Mouse (Mus musculus): ENCODE data around the gene Rabif. TPM values are rescaled to one million over a fixed set of nuclear protein-coding genes. Genes with fewer than 3 reads are reported as not detected.

Rabif gene
- polyA plus RNA-seq, 1 experiment, result 13.4 TPM

DNA sequence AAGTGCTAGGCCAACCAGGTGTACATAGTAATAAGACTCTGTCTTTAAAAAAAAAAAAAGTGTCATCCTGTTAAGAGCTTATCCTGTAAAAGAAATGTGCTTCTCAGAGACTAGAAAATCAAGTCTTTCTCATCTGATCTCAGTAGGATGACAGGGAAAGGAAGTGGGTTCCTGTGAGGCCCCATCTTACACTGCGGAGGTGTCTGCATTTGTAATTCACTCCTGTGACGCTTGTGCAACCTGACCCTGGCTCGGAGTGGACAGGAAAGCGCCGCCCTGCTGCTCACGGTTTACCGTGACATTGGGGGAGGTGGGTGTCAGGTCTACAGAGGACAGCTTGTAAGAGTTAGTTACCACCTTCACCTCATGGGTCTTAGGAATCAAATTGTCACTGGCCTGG is 15.6 kb downstream of the Rabif start:
- H3ac ChIP-seq (ENCODE audit: control insufficient read depth, insufficient read length), result no peak overlapping the region
- H3K36me3 ChIP-seq (ENCODE audit: control insufficient read depth, insufficient read depth), result peaks cover 6% of the 10 kb centered on the region
- H3K4me3 ChIP-seq, result no peak overlapping the region
- no peaks in the 10 kb centered on the region for H3K79me2 ChIP-seq (ENCODE audit: control insufficient read depth, insufficient read depth)
- no peaks in the 10 kb centered on the region for H3K27me3 ChIP-seq (ENCODE audit: control insufficient read depth, insufficient read depth, insufficient read length)
- no peak for TF ChIP-seq MYOG (IDR thresholded peaks at IDR 0.05; ENCODE audit: control insufficient read depth in 1 of 3, insufficient read depth in 1 of 3, insufficient read length in 2 of 3, low read depth in 2 of 3)
- TF ChIP-seq TCF12 (IDR thresholded peaks at IDR 0.05; ENCODE audit: insufficient read depth, poor library complexity, severe bottlenecking), result no peak
- no peak for TF ChIP-seq MYOD1 (IDR thresholded peaks at IDR 0.05; ENCODE audit: control insufficient read depth in 1 of 3, insufficient read length in 2 of 3, low read depth in 2 of 3)
- TF ChIP-seq POLR2A (IDR thresholded peaks at IDR 0.05; ENCODE audit: insufficient read length, low read depth), result no peak
- TF ChIP-seq POLR2AphosphoS2 (IDR thresholded peaks at IDR 0.05; ENCODE audit: insufficient read length, low read depth), result no peak
- TF ChIP-seq E2F4 (IDR thresholded peaks at IDR 0.05; ENCODE audit: insufficient read depth), result no peak
- no peak for TF ChIP-seq CEBPB (IDR thresholded peaks at IDR 0.05; ENCODE audit: insufficient read depth, poor library complexity, severe bottlenecking)
- TF ChIP-seq REST (IDR thresholded peaks at IDR 0.05; ENCODE audit: insufficient read depth, insufficient read length), result no peak
- TF ChIP-seq TCF3 (IDR thresholded peaks at IDR 0.05; ENCODE audit: insufficient read length, low read depth), result no peak
- no peak for TF ChIP-seq MAX (IDR thresholded peaks at IDR 0.05; ENCODE audit: low read depth)
- no peak for TF ChIP-seq SRF (IDR thresholded peaks at IDR 0.05; ENCODE audit: control insufficient read depth, insufficient read length, low read depth)
- no peak for TF ChIP-seq USF1 (IDR thresholded peaks at IDR 0.05; ENCODE audit: low read depth)
- no peak overlapping the region for H3K4me2 ChIP-seq (ENCODE audit: low read depth)

DNA sequence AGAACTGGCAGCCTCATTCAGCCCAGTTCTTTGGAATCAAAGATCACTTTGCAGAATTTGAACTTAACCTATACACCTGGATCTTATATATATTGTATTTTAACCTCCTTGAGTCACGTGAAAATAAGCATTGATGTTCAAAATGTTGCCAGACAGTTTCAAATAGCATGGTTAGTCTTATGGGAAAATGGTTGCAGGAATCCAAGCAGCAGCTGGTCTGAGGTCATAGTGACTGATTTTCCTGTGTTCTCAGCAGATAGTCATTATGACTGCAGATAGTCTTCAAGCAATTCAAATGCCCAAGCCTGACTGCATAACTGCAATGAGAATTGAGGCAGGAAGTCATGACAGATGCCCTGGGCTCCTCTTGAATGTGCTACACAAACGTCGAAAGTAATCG is 17.7 kb downstream of the Rabif start:
- TF ChIP-seq MYOG (IDR thresholded peaks at IDR 0.05; ENCODE audit: control insufficient read depth in 1 of 3, insufficient read depth in 1 of 3, insufficient read length in 2 of 3, low read depth in 2 of 3), result no peak

DNA sequence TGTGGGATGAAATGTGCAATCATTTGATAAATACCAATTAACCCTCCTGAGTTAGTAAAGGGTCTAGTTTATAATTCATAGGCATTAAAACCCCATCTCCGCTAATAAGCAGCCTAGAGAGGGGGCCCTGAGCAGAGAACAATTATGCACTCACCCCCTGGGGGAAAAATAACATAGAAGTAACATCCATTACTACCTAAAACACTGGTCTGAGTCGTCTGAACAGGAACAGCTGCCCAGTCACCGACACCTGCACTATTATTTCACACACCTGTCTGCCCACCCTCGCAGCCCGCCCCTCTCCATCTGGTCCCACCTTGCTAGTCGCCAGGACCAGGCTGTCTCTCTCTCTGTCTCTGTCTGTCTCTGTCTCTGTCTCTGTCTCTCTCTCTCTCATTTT is 18.1 kb downstream of the Rabif start:
- peaks cover under 1% of the 10 kb centered on the region for H3K36me3 ChIP-seq (ENCODE audit: control insufficient read depth, insufficient read depth)
- no peaks in the 10 kb centered on the region for H3K79me2 ChIP-seq (ENCODE audit: control insufficient read depth, insufficient read depth)
- no peak for TF ChIP-seq MYOG (IDR thresholded peaks at IDR 0.05; ENCODE audit: control insufficient read depth in 1 of 3, insufficient read depth in 1 of 3, insufficient read length in 2 of 3, low read depth in 2 of 3)
- no peak for TF ChIP-seq MAX (IDR thresholded peaks at IDR 0.05; ENCODE audit: low read depth)
- TF ChIP-seq REST (IDR thresholded peaks at IDR 0.05; ENCODE audit: insufficient read depth, insufficient read length), result no peak
- TF ChIP-seq TCF3 (IDR thresholded peaks at IDR 0.05; ENCODE audit: insufficient read length, low read depth), result no peak
- no peak for TF ChIP-seq POLR2AphosphoS2 (IDR thresholded peaks at IDR 0.05; ENCODE audit: insufficient read length, low read depth)
- no peak for TF ChIP-seq E2F4 (IDR thresholded peaks at IDR 0.05; ENCODE audit: insufficient read depth)
- no peak for TF ChIP-seq TCF12 (IDR thresholded peaks at IDR 0.05; ENCODE audit: insufficient read depth, poor library complexity, severe bottlenecking)
- TF ChIP-seq SRF (IDR thresholded peaks at IDR 0.05; ENCODE audit: control insufficient read depth, insufficient read length, low read depth), result no peak
- no peak for TF ChIP-seq POLR2A (IDR thresholded peaks at IDR 0.05; ENCODE audit: insufficient read length, low read depth)
- TF ChIP-seq USF1 (IDR thresholded peaks at IDR 0.05; ENCODE audit: low read depth), result no peak
- TF ChIP-seq MYOD1 (IDR thresholded peaks at IDR 0.05; ENCODE audit: control insufficient read depth in 1 of 3, insufficient read length in 2 of 3, low read depth in 2 of 3), result no peak
- TF ChIP-seq CEBPB (IDR thresholded peaks at IDR 0.05; ENCODE audit: insufficient read depth, poor library complexity, severe bottlenecking), result no peak
- H3ac ChIP-seq (ENCODE audit: control insufficient read depth, insufficient read length), result no peak overlapping the region
- H3K27me3 ChIP-seq (ENCODE audit: control insufficient read depth, insufficient read depth, insufficient read length), result no peaks in the 10 kb centered on the region
- H3K4me3 ChIP-seq, result no peak overlapping the region
- H3K4me2 ChIP-seq (ENCODE audit: low read depth), result no peak overlapping the region

More for the DNA sequence above, 17.7 kb downstream of the Rabif start:
- Histone ChIP-seq H3K27me3 (ENCODE audit: control insufficient read depth, insufficient read depth, insufficient read length) (no peaks in the 10 kb centered on the region), H3K4me2 (ENCODE audit: low read depth) (no peak overlapping the region), H3K4me3 (no peak overlapping the region), H3K36me3 (ENCODE audit: control insufficient read depth, insufficient read depth) (peaks cover 4% of the 10 kb centered on the region), H3ac (ENCODE audit: control insufficient read depth, insufficient read length) (no peak overlapping the region), H3K79me2 (ENCODE audit: control insufficient read depth, insufficient read depth) (no peaks in the 10 kb centered on the region)

DNA sequence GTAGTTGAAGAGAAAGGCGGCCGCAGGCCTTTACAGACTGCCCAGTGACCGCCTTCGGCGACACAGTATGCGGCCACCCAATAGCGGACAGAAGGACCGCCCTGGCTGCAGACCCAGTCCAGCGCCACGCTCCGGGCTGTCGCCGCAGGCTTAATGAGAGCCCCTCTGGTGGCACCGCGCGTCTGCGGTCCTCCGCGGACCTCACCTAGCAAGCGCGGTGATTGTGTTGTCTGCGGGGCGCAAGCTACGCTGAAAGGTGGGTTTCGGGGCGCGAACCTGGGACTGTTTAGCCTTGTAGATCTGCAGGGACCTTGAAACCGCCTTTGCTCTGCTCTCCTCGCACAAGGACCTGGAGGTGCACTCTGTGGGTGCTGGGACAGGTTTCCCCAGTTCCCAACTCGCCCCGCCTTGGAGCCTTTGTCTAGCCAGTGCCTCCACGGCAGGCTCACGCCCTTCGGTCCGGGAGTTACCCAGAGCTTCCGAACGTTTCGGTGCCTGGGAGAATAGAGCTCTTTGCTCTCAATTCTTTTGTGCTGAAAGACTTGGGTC is 18.9 kb downstream of the Rabif start:
- no peak overlapping the region for H3K4me2 ChIP-seq (ENCODE audit: low read depth)
- no peaks in the 10 kb centered on the region for H3K36me3 ChIP-seq (ENCODE audit: control insufficient read depth, insufficient read depth)
- no peaks in the 10 kb centered on the region for H3K27me3 ChIP-seq (ENCODE audit: control insufficient read depth, insufficient read depth, insufficient read length)
- no peaks in the 10 kb centered on the region for H3K79me2 ChIP-seq (ENCODE audit: control insufficient read depth, insufficient read depth)
- no peak overlapping the region for H3ac ChIP-seq (ENCODE audit: control insufficient read depth, insufficient read length)
- no peak for TF ChIP-seq CEBPB (IDR thresholded peaks at IDR 0.05; ENCODE audit: insufficient read depth, poor library complexity, severe bottlenecking)
- no peak for TF ChIP-seq SRF (IDR thresholded peaks at IDR 0.05; ENCODE audit: control insufficient read depth, insufficient read length, low read depth)
- no peak for TF ChIP-seq TCF3 (IDR thresholded peaks at IDR 0.05; ENCODE audit: insufficient read length, low read depth)
- no peak for TF ChIP-seq TCF12 (IDR thresholded peaks at IDR 0.05; ENCODE audit: insufficient read depth, poor library complexity, severe bottlenecking)
- no peak for TF ChIP-seq E2F4 (IDR thresholded peaks at IDR 0.05; ENCODE audit: insufficient read depth)
- H3K4me3 ChIP-seq, result no peak overlapping the region

DNA sequence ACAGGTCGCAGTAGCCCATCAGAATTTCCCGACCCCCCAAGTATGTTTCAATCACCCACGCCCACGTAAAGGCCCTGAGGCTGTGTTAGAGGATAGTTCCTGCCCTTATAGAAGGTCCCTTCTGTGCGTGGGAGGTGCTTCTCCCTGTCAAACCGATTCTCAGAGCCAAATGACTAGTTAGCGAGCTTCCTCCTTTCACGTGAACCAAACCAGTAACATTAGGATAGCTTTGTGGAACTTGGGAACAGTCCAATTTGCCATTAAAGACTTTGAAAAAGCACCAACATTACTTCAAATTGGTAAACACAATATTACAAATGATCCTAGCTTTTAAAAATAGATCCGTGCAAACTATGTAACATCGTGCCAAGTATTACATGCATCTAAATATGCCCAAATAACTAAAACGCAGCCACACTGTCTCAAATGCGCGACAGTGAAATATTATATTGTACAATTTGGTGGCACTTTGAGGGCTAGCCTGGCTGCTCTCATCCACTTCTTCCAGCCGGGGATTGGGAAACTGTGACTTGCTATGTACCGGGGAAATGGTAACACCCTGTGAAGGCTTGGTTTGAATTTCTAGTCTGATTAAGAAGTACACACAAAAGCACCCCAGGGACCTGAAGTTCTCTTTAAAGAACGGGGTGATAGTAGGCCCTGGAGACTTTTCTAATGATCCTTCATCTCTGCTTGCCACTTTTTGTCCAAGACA is 19.6 kb downstream of the Rabif start:
- TF ChIP-seq MYOD1 (IDR thresholded peaks at IDR 0.05; ENCODE audit: control insufficient read depth in 1 of 3, insufficient read length in 2 of 3, low read depth in 2 of 3), result no peak
- TF ChIP-seq E2F4 (IDR thresholded peaks at IDR 0.05; ENCODE audit: insufficient read depth), result no peak
- TF ChIP-seq REST (IDR thresholded peaks at IDR 0.05; ENCODE audit: insufficient read depth, insufficient read length), result no peak
- TF ChIP-seq POLR2AphosphoS2 (IDR thresholded peaks at IDR 0.05; ENCODE audit: insufficient read length, low read depth), result no peak
- no peak for TF ChIP-seq USF1 (IDR thresholded peaks at IDR 0.05; ENCODE audit: low read depth)
- TF ChIP-seq MYOG (IDR thresholded peaks at IDR 0.05; ENCODE audit: control insufficient read depth in 1 of 3, insufficient read depth in 1 of 3, insufficient read length in 2 of 3, low read depth in 2 of 3), result no peak
- no peak for TF ChIP-seq TCF12 (IDR thresholded peaks at IDR 0.05; ENCODE audit: insufficient read depth, poor library complexity, severe bottlenecking)
- no peak for TF ChIP-seq CEBPB (IDR thresholded peaks at IDR 0.05; ENCODE audit: insufficient read depth, poor library complexity, severe bottlenecking)
- TF ChIP-seq TCF3 (IDR thresholded peaks at IDR 0.05; ENCODE audit: insufficient read length, low read depth), result no peak
- no peak for TF ChIP-seq SRF (IDR thresholded peaks at IDR 0.05; ENCODE audit: control insufficient read depth, insufficient read length, low read depth)
- TF ChIP-seq POLR2A (IDR thresholded peaks at IDR 0.05; ENCODE audit: insufficient read length, low read depth), result no peak
- TF ChIP-seq MAX (IDR thresholded peaks at IDR 0.05; ENCODE audit: low read depth), result no peak
- H3K36me3 ChIP-seq (ENCODE audit: control insufficient read depth, insufficient read depth), result no peaks in the 10 kb centered on the region
- no peak overlapping the region for H3K4me3 ChIP-seq
- H3K4me2 ChIP-seq (ENCODE audit: low read depth), result no peak overlapping the region
- H3K79me2 ChIP-seq (ENCODE audit: control insufficient read depth, insufficient read depth), result no peaks in the 10 kb centered on the region
- no peak overlapping the region for H3ac ChIP-seq (ENCODE audit: control insufficient read depth, insufficient read length)
- H3K27me3 ChIP-seq (ENCODE audit: control insufficient read depth, insufficient read depth, insufficient read length), result no peaks in the 10 kb centered on the region
